Mouse (Mus musculus) stomach, embryonic 16.5 days (tissue): ENCODE measurements around the gene Taok1. TPM values are rescaled to one million over a fixed set of nuclear protein-coding genes. Genes with fewer than 3 reads are reported as not detected.
A peak's percentile ranks its signal among the peaks of the same experiment; 100 is the strongest.

ENCODE experiments used
- ATAC-seq: fragments of 200-750 bp; cut with Nextera tagmentation; 2 replicates; pipeline ENCODE4 v1.8.0; 2017; ENCODE audit warnings: moderate number of reproducible peaks, moderate TSS enrichment; ENCODE audit not compliant: insufficient read depth, low FRiP score
- H3K27ac ChIP-seq: fragments of 300-500 bp; sonication (generic); 2 replicates; pipeline ENCODE4 v1.5.1; 2014; ENCODE audit warnings: low read length
- H3K27me3 ChIP-seq: fragments of 300-500 bp; sonication (generic); 2 replicates; pipeline ENCODE4 v1.6.1; 2014; ENCODE audit warnings: low read length, control low read depth, mixed read lengths; ENCODE audit not compliant: control insufficient read depth, insufficient read depth
- H3K36me3 ChIP-seq: fragments of 300-500 bp; sonication (generic); 2 replicates; pipeline ENCODE4 v1.6.1; 2014; ENCODE audit warnings: low read length; ENCODE audit not compliant: control insufficient read depth, insufficient read depth
- H3K4me1 ChIP-seq: fragments of 300-500 bp; sonication (generic); 2 replicates; pipeline ENCODE4 v1.6.1; 2014; ENCODE audit warnings: low read length, control low read depth, mixed read lengths; ENCODE audit not compliant: control insufficient read depth, insufficient read depth
- H3K4me2 ChIP-seq: fragments of 300-500 bp; sonication (generic); 2 replicates; pipeline ENCODE4 v1.6.1; 2014; ENCODE audit warnings: low read depth, low read length, mixed read lengths
- H3K4me3 ChIP-seq: fragments of 300-500 bp; sonication (generic); replicated peaks from 2 replicates; pipeline ENCODE4 v1.5.1; 2014; ENCODE audit warnings: mild to moderate bottlenecking, low read length
- H3K9ac ChIP-seq: fragments of 300-500 bp; sonication (generic); 2 replicates; pipeline ENCODE4 v1.6.1; 2014; ENCODE audit warnings: low read length
- H3K9me3 ChIP-seq: fragments of 300-500 bp; sonication (generic); replicated peaks from 2 replicates; pipeline ENCODE4 v1.6.1; 2016; ENCODE audit warnings: low read length, control low read depth; ENCODE audit not compliant: control insufficient read depth
- WGBS: fragments of 180-500 bp; shearing (Covaris S2); extraction: QIAGEN DNeasy Blood & Tissue Kit; methylation state at CpG from one replicate; pipeline ENCODE4 v1.1.7; 2014; 5-methylcytosine and 5-hydroxymethylcytosine counted together
- polyA plus RNA-seq: library from polyadenylated mRNA; unstranded; fragments of >200 nt; fragmentation: Nextera tagmentation; extraction: Ambion mirVana; gene quantifications from 2 replicates; pipeline ENCODE4 v1.2.1, GENCODE M21; 2015

The Taok1 gene
- polyA plus RNA-seq, 1 experiment from 2014 or later: 11.5 TPM

- Histone ChIP-seq H3K9me3 (no peaks in the 10 kb centered on the region), H3K4me2 (peak overlapping the region; percentile 74), H3K9ac (peak overlapping the region; percentile 100), H3K27ac (peak overlapping the region; percentile 96), H3K27me3 (no peaks in the 10 kb centered on the region), H3K4me3 (peak overlapping the region; percentile 100), H3K4me1 (peaks cover 11% of the 10 kb centered on the region), H3K36me3 (no peaks in the 10 kb centered on the region)
- no peak for ATAC-seq
- WGBS: 5% methylated on average over 6 of the region's 6 CpGs
Measured at GRCm38 (mm10) chr11:77606469-77606834, 1.2 kb downstream of the Taok1 start.

- H3K4me1 ChIP-seq: no peaks in the 10 kb centered on the region
- H3K9me3 ChIP-seq: no peaks in the 10 kb centered on the region
- H3K9ac ChIP-seq: no peak overlapping the region
- no peak overlapping the region for H3K27ac ChIP-seq
- H3K36me3 ChIP-seq: no peaks in the 10 kb centered on the region
- H3K4me2 ChIP-seq: no peak overlapping the region
- no peaks in the 10 kb centered on the region for H3K27me3 ChIP-seq
- no peak overlapping the region for H3K4me3 ChIP-seq
- no peak for ATAC-seq
Measured at GRCm38 (mm10) chr11:77597266-77597665, 10.3 kb downstream of the Taok1 start.

GRCm38 (mm10) chr11:77591388-77591787 is 16.2 kb downstream of the Taok1 start:
- Histone ChIP-seq H3K4me1 (no peaks in the 10 kb centered on the region), H3K9me3 (no peaks in the 10 kb centered on the region), H3K27ac (no peak overlapping the region), H3K4me2 (no peak overlapping the region), H3K36me3 (no peaks in the 10 kb centered on the region), H3K4me3 (no peak overlapping the region), H3K27me3 (no peaks in the 10 kb centered on the region), H3K9ac (no peak overlapping the region)
- no peak for ATAC-seq
- 79% methylated on average over 2 of the region's 2 CpGs for WGBS

- Histone ChIP-seq H3K36me3 (no peaks in the 10 kb centered on the region), H3K27me3 (no peaks in the 10 kb centered on the region), H3K4me3 (no peak overlapping the region), H3K27ac (no peak overlapping the region), H3K9me3 (no peaks in the 10 kb centered on the region), H3K4me1 (no peaks in the 10 kb centered on the region), H3K9ac (no peak overlapping the region), H3K4me2 (no peak overlapping the region)
- no peak for ATAC-seq
- 96% methylated on average over 2 of the region's 2 CpGs for WGBS
Measured at GRCm38 (mm10) chr11:77590801-77591200, 16.8 kb downstream of the Taok1 start.

- Histone ChIP-seq H3K27me3 (no peaks in the 10 kb centered on the region), H3K4me3 (no peak overlapping the region), H3K36me3 (peaks cover 7% of the 10 kb centered on the region; the same call in 1 of the 2 replicates), H3K9me3 (no peaks in the 10 kb centered on the region), H3K27ac (no peak overlapping the region), H3K9ac (no peak overlapping the region), H3K4me2 (no peak overlapping the region), H3K4me1 (no peaks in the 10 kb centered on the region)
- 91% methylated on average over 3 of the region's 3 CpGs for WGBS
- ATAC-seq: no peak
Measured at GRCm38 (mm10) chr11:77585201-77585600, 22.4 kb downstream of the Taok1 start.

GRCm38 (mm10) chr11:77545261-77545660 is 62.4 kb downstream of the Taok1 start:
- no peak for ATAC-seq
- 93% methylated on average over 7 of the region's 7 CpGs for WGBS
- Histone ChIP-seq H3K4me2 (no peak overlapping the region), H3K27me3 (no peaks in the 10 kb centered on the region), H3K4me3 (no peak overlapping the region), H3K4me1 (no peaks in the 10 kb centered on the region), H3K9me3 (no peaks in the 10 kb centered on the region), H3K27ac (no peak overlapping the region), H3K36me3 (peaks cover 19% of the 10 kb centered on the region; the same call in 1 of the 2 replicates), H3K9ac (no peak overlapping the region)

GRCm38 (mm10) chr11:77532202-77532846 is 75.3 kb downstream of the Taok1 start:
- WGBS: 84% methylated on average over 4 of the region's 4 CpGs
- ATAC-seq: no peak
- no peak overlapping the region for H3K27ac ChIP-seq

GRCm38 (mm10) chr11:77530862-77531261 is 76.8 kb downstream of the Taok1 start:
- Histone ChIP-seq H3K27ac (no peak overlapping the region), H3K4me2 (no peak overlapping the region), H3K27me3 (no peaks in the 10 kb centered on the region), H3K36me3 (no peaks in the 10 kb centered on the region), H3K4me1 (no peaks in the 10 kb centered on the region), H3K9me3 (no peaks in the 10 kb centered on the region), H3K9ac (no peak overlapping the region), H3K4me3 (no peak overlapping the region)
- WGBS: 74% methylated on average over 2 of the region's 2 CpGs
- no peak for ATAC-seq

More at GRCm38 (mm10) chr11:77532202-77532846, 75.3 kb downstream of the Taok1 start:
- Histone ChIP-seq H3K9me3 (no peaks in the 10 kb centered on the region), H3K4me1 (no peaks in the 10 kb centered on the region), H3K4me3 (no peak overlapping the region), H3K36me3 (no peaks in the 10 kb centered on the region), H3K27me3 (no peaks in the 10 kb centered on the region), H3K4me2 (no peak overlapping the region), H3K9ac (no peak overlapping the region)

GRCm38 (mm10) chr11:77529644-77530043 is 78.0 kb downstream of the Taok1 start:
- no peak for ATAC-seq
- Histone ChIP-seq H3K9ac (no peak overlapping the region), H3K27me3 (no peaks in the 10 kb centered on the region), H3K36me3 (no peaks in the 10 kb centered on the region), H3K4me3 (no peak overlapping the region), H3K9me3 (no peaks in the 10 kb centered on the region), H3K27ac (no peak overlapping the region), H3K4me1 (no peaks in the 10 kb centered on the region), H3K4me2 (no peak overlapping the region)
- 66% methylated on average over 3 of the region's 3 CpGs for WGBS
